Mouse (Mus musculus) lung, postnatal 0 days (tissue): Measurements from ENCODE around the gene Hist1h2bp. TPM values are rescaled to one million over a fixed set of nuclear protein-coding genes. Genes with fewer than 3 reads are reported as not detected.
A peak's percentile ranks its signal among the peaks of the same experiment; 100 is the strongest.

Source experiments
- ATAC-seq: fragments of 200-750 bp; cut with Nextera tagmentation; 2 replicates; pipeline ENCODE4 v1.8.0; 2017; ENCODE audit warnings: moderate library complexity
- DNase-seq: peaks from one replicate; pipeline ENCODE4 v3.0.0-alpha.2; 2016; ENCODE audit warnings: low spot score
- H3K27ac ChIP-seq: fragments of 300-500 bp; sonication (generic); 2 replicates; pipeline ENCODE4 v1.5.1; 2014; ENCODE audit warnings: antibody characterized with exemption, mild to moderate bottlenecking, low read length, mixed read lengths
- H3K27me3 ChIP-seq: fragments of 300-500 bp; sonication (generic); replicated peaks from 2 replicates; pipeline ENCODE4 v1.6.1; 2014; ENCODE audit warnings: low read length, mixed read lengths; ENCODE audit not compliant: insufficient read depth
- H3K36me3 ChIP-seq: fragments of 300-500 bp; sonication (generic); 2 replicates; pipeline ENCODE4 v1.6.1; 2014; ENCODE audit warnings: low read length, mixed read lengths; ENCODE audit not compliant: insufficient read depth
- H3K4me1 ChIP-seq: fragments of 300-500 bp; sonication (generic); 2 replicates; pipeline ENCODE4 v1.6.1; 2014; ENCODE audit warnings: antibody characterized with exemption, low read depth, low read length, mixed read lengths; ENCODE audit not compliant: insufficient read depth
- H3K4me2 ChIP-seq: fragments of 300-500 bp; sonication (generic); replicated peaks from 2 replicates; pipeline ENCODE4 v1.6.1; 2014; ENCODE audit warnings: low read depth, mild to moderate bottlenecking, low read length, moderate library complexity, mixed read lengths
- H3K4me3 ChIP-seq: fragments of 300-500 bp; sonication (generic); 2 replicates; pipeline ENCODE4 v1.5.1; 2014; ENCODE audit warnings: low read depth, low read length
- H3K9ac ChIP-seq: fragments of 300-500 bp; sonication (generic); replicated peaks from 2 replicates; pipeline ENCODE4 v1.6.1; 2014; ENCODE audit warnings: low read depth, mild to moderate bottlenecking
- H3K9me3 ChIP-seq: fragments of 300-500 bp; sonication (generic); 2 replicates; pipeline ENCODE4 v1.6.1; 2016; ENCODE audit warnings: low read length, mixed read lengths
- CTCF ChIP-seq: IDR thresholded peaks from 2 replicates; pipeline ENCODE4 v1.5.1; 2016; ENCODE audit warnings: antibody characterized with exemption, mild to moderate bottlenecking
- EP300 ChIP-seq: IDR thresholded peaks from 2 replicates; pipeline ENCODE4 v1.6.1; 2016; ENCODE audit warnings: antibody characterized with exemption, mild to moderate bottlenecking, control low read depth
- WGBS: fragments of 180-500 bp; shearing (Covaris S2); extraction: QIAGEN DNeasy Blood & Tissue Kit; methylation state at CpG from one replicate; pipeline ENCODE4 v1.1.7; 2014; 5-methylcytosine and 5-hydroxymethylcytosine counted together
- polyA plus RNA-seq: library from polyadenylated mRNA; unstranded; fragments of >200 nt; fragmentation: Nextera tagmentation; extraction: Ambion mirVana; gene quantifications from 2 replicates; pipeline ENCODE4 v1.2.1, GENCODE M21; 2015

The Hist1h2bp gene
- polyA plus RNA-seq, 1 experiment from 2014 or later, result 0.61 TPM

DNA sequence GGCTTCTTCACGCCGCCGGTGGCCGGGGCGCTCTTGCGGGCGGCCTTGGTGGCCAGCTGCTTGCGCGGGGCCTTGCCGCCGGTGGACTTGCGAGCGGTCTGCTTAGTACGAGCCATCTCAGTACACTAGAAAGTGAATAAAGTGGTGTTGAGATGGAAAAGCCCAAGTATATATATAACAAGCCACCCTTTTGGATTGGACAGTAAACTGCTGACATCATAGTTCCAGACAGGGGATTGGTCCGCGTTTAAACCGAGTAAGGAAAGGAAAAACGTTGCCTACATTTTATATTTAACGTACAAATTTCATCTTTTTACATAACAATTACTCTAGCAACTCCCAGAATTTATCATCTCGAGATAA lies 4.0 kb upstream of the Hist1h2bp start, which contains the start of gene Hist1h3i:
Gene Hist1h3i (minus strand): TSS at position 116 of the 363 bp plus-strand sequence.
- no peaks in the 10 kb centered on the region for H3K36me3 ChIP-seq
- 0% methylated on average over 13 of the region's 20 CpGs for WGBS
- H3K4me1 ChIP-seq, result peaks cover 10% of the 10 kb centered on the region; the same call in 1 of the 2 replicates
- no peaks in the 10 kb centered on the region for H3K9me3 ChIP-seq
- DNase-seq, result peak; percentile 97
- TF ChIP-seq CTCF, result no peak
- H3K4me3 ChIP-seq, result peak within 1 kb of the TSS; percentile 34
- peak within 1 kb of the TSS; percentile 56 for H3K4me2 ChIP-seq
- ATAC-seq, result peak; percentile 62
- H3K27me3 ChIP-seq, result no peaks in the 10 kb centered on the region
- peak within 1 kb of the TSS; percentile 70 for H3K27ac ChIP-seq
- 0 out of 2 replicates have a peak within 1 kb of the TSS, but pooled peaks have one; percentile 16 for H3K9ac ChIP-seq

DNA sequence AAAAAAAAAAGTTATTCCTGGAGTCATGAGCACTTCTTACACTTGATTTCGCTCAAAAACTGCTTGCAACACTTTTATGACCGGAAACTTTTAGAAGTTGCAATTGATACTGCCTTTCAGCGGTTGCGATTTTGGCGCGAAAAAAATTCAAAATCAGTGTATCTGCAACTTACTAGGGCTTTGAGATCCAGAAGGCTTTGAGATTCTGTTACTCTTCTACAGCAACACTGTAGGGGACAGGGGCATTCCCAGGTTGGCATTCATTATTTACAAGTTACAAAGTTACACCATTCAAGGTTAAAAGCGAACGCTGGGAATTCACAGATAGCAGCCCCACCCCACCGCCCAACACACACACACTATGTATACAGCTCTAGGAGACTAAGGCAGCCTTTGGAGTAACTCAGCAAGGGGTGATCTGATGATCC lies 3.5 kb upstream of the Hist1h2bp start:
- H3K4me2 ChIP-seq, result peak overlapping the region; percentile 56
- DNase-seq (peak; percentile 50), ATAC-seq (no peak)
- no peaks in the 10 kb centered on the region for H3K36me3 ChIP-seq
- no peak overlapping the region for H3K9ac ChIP-seq
- peak overlapping the region; percentile 43; the same call in 1 of the 2 replicates for H3K27ac ChIP-seq
- 1% methylated on average over 9 of the region's 9 CpGs for WGBS
- no peaks in the 10 kb centered on the region for H3K9me3 ChIP-seq
- peaks cover 10% of the 10 kb centered on the region; the same call in 1 of the 2 replicates for H3K4me1 ChIP-seq
- H3K27me3 ChIP-seq, result no peaks in the 10 kb centered on the region
- H3K4me3 ChIP-seq, result peak overlapping the region; percentile 34
- TF ChIP-seq EP300 (no peak), CTCF (no peak)

DNA sequence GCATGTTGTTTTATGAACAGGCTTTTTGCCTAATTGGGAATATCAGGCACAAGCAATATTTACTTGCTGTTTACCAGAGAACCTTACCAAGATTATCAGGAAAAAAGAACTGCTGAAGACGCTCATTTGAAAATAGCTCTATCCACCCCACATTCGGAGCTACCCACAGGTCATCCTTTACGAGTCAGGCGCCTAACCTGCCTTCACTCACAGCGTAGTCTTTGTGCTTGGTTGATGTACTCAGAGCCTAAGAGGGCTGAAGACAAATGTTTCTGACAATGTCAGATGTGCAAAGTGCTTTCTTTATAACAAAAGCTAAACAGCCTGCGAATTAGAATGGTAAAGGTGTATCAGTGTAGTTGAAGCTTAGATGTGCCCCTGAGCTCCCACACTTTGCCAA lies 3.0 kb upstream of the Hist1h2bp start:
- no peak for DNase-seq

DNA sequence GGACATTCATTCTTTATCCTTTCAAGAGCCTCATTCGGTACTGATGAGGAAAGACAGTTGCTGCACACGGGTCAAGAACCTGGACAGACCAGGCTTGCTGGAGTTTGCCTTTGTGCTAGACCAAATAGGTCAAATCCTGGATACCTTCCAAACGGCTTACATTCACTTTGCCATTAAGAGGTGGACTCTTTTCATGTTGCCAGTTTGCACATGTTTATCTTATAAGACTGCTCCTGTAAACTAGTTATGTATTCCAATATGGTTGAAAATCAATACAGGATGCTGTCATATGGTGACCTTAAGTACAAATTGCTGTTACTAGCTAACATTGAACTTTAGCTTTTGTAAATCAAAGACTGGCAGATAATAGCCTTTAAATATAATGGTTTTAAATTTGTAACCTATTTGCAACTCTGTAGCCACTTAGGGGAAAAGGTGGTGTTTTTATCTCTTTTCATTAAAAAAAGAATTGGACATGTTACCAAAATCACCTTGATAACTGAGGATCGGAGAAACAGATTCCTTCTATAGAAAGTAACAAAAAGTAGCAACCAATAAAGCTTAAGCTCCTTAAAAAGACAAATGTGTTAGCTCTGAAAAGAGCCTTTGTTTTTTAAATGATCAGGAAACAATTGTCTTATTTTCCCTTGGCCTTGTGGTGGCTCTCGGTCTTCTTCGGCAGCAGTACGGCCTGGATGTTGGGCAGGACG lies 917 bp upstream of the Hist1h2bp start:
- no peaks in the 10 kb centered on the region for H3K27me3 ChIP-seq
- H3K4me2 ChIP-seq, result peak overlapping the region; percentile 46
- no peak for ATAC-seq
- no peaks in the 10 kb centered on the region for H3K36me3 ChIP-seq
- DNase-seq, result peak; percentile 38
- 4% methylated on average over 8 of the region's 8 CpGs for WGBS
- H3K9ac ChIP-seq, result no peak overlapping the region
- H3K4me3 ChIP-seq, result peak overlapping the region; percentile 33
- H3K27ac ChIP-seq, result 0 out of 2 replicates have a peak overlapping the region, but pooled peaks have one; percentile 21
- peaks cover 4% of the 10 kb centered on the region; the same call in 1 of the 2 replicates for H3K4me1 ChIP-seq
- TF ChIP-seq CTCF (no peak), EP300 (no peak)
- H3K9me3 ChIP-seq, result no peaks in the 10 kb centered on the region

More for the DNA sequence above, 3.0 kb upstream of the Hist1h2bp start:
- Histone ChIP-seq H3K9ac (no peak overlapping the region), H3K4me3 (no peak overlapping the region), H3K27ac (no peak overlapping the region), H3K9me3 (no peaks in the 10 kb centered on the region), H3K4me1 (peaks cover 10% of the 10 kb centered on the region; the same call in 1 of the 2 replicates), H3K27me3 (no peaks in the 10 kb centered on the region), H3K4me2 (no peak overlapping the region), H3K36me3 (no peaks in the 10 kb centered on the region)
- TF ChIP-seq CTCF (no peak), EP300 (no peak)
- 36% methylated on average over 6 of the region's 6 CpGs for WGBS
- ATAC-seq, result no peak

DNA sequence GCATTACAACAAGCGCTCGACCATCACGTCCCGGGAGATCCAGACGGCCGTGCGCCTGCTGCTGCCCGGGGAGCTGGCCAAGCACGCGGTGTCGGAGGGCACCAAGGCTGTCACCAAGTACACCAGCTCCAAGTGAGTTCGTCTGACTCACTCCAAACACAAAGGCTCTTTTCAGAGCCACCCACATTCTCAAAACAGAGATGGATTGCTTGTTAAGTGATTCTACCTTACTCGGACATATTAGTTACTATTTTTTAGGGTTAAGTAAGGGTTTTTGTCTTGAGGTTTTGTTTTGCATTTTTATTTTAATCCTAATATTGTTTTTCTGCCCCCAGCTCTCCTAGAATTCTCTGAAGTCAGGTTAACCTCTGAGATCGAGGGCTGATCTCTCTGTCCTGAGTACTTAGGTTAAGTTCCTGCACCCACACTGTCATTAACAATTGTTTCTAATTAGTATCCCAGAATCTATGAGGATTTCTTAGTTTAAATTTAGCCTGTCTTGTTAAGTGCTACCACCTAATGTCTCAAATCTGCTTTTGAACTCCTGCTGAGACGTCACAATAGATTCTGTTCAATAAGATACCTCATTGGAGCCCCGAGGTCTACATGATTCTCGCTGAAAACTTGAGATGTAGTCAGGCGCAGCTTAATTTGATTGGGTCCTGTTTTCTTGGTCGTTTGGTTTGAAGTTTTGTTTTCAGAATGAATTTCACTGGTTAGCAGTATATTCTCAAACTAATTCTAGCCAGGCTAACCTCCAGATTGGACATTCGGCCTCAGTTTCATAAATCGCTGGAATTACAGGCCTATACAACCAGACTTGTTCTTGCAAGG lies 716 bp downstream of the Hist1h2bp start:
- ATAC-seq (peak; percentile 24), DNase-seq (peak; percentile 27)
- Histone ChIP-seq H3K27me3 (no peaks in the 10 kb centered on the region), H3K9ac (no peak overlapping the region), H3K4me3 (peak overlapping the region; percentile 33; the same call in 1 of the 2 replicates), H3K4me2 (peak overlapping the region; percentile 47; the same call in 1 of the 2 replicates), H3K9me3 (no peaks in the 10 kb centered on the region), H3K36me3 (no peaks in the 10 kb centered on the region), H3K27ac (no peak overlapping the region), H3K4me1 (no peaks in the 10 kb centered on the region)
- WGBS, result 27% methylated on average over 13 of the region's 21 CpGs
- TF ChIP-seq EP300, result no peak
- TF ChIP-seq CTCF, result no peak

DNA sequence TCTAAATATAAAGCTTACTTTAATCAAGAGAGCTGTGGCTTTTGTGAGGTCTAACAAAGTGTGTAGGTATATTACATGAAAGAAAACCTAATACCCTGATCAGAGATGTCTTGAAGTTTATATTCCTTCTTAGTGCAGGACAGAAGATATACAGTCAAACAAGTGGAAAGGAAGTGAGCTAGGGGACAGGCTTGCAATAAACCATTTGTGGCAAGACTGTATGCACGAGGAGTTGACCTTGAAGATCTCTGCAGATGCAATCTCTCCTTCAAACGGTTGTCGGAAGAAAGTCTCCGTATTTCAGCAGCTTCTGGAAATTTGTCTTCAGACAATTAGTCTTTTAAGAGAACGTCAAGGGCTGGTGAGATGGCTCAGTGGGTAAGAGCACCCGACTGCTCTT lies 2.7 kb downstream of the Hist1h2bp start:
- no peak for ATAC-seq
- Histone ChIP-seq H3K4me3 (no peak overlapping the region), H3K27ac (no peak overlapping the region), H3K4me2 (no peak overlapping the region), H3K9ac (no peak overlapping the region), H3K36me3 (no peaks in the 10 kb centered on the region), H3K4me1 (no peaks in the 10 kb centered on the region), H3K27me3 (no peaks in the 10 kb centered on the region), H3K9me3 (no peaks in the 10 kb centered on the region)
- peak; percentile 3 for DNase-seq
- WGBS, result 45% methylated on average over 6 of the region's 6 CpGs
- TF ChIP-seq CTCF (no peak), EP300 (no peak)
